Mouse (Mus musculus) heart, adult 11 months (tissue): ENCODE measurements around the gene Dapk2.

Experiments
- DNase-seq: peaks from one replicate; pipeline ENCODE4 v3.0.0; 2022

The Dapk2 gene

GRCm38 (mm10) chr9:66194003-66194402 lies 36.0 kb downstream of the Dapk2 start:
- DNase-seq: no peak

- no peak for DNase-seq
Measured at GRCm38 (mm10) chr9:66196561-66196960, 38.5 kb downstream of the Dapk2 start.

- DNase-seq: no peak
Measured at GRCm38 (mm10) chr9:66198533-66198932, 40.5 kb downstream of the Dapk2 start.

- DNase-seq: no peak
Measured at GRCm38 (mm10) chr9:66199657-66200410, 41.8 kb downstream of the Dapk2 start.

- no peak for DNase-seq
Measured at GRCm38 (mm10) chr9:66200411-66200789, 42.4 kb downstream of the Dapk2 start.

GRCm38 (mm10) chr9:66201665-66202064 lies 43.6 kb downstream of the Dapk2 start:
- no peak for DNase-seq

GRCm38 (mm10) chr9:66202463-66202862 lies 44.4 kb downstream of the Dapk2 start:
- DNase-seq: no peak

GRCm38 (mm10) chr9:66205702-66206101 lies 47.7 kb downstream of the Dapk2 start:
- DNase-seq: peak; percentile 95

- peak; percentile 97 for DNase-seq
Measured at GRCm38 (mm10) chr9:66206825-66207224, 48.8 kb downstream of the Dapk2 start.

- DNase-seq: peak; percentile 93
Measured at GRCm38 (mm10) chr9:66211420-66211819, 53.4 kb downstream of the Dapk2 start.

GRCm38 (mm10) chr9:66212088-66212487 lies 54.1 kb downstream of the Dapk2 start:
- DNase-seq: no peak

GRCm38 (mm10) chr9:66212802-66213201 lies 54.8 kb downstream of the Dapk2 start:
- DNase-seq: no peak

- peak; percentile 98 for DNase-seq
Measured at GRCm38 (mm10) chr9:66213386-66214032, 55.5 kb downstream of the Dapk2 start.

- DNase-seq: no peak
Measured at GRCm38 (mm10) chr9:66215551-66215950, 57.5 kb downstream of the Dapk2 start.

- no peak for DNase-seq
Measured at GRCm38 (mm10) chr9:66217970-66218369, 59.9 kb downstream of the Dapk2 start.

GRCm38 (mm10) chr9:66218917-66219725 lies 61.1 kb downstream of the Dapk2 start:
- peak; percentile 96 for DNase-seq

- DNase-seq: no peak
Measured at GRCm38 (mm10) chr9:66223872-66224271, 65.8 kb downstream of the Dapk2 start.

- no peak for DNase-seq
Measured at GRCm38 (mm10) chr9:66225737-66226485, 67.9 kb downstream of the Dapk2 start.

GRCm38 (mm10) chr9:66228456-66229151 lies 70.6 kb downstream of the Dapk2 start:
- no peak for DNase-seq

- peak; percentile 97 for DNase-seq
Measured at GRCm38 (mm10) chr9:66231820-66232479, 73.9 kb downstream of the Dapk2 start.

- DNase-seq: no peak
Measured at GRCm38 (mm10) chr9:66236615-66237014, 78.6 kb downstream of the Dapk2 start.

GRCm38 (mm10) chr9:66237742-66238141 lies 79.7 kb downstream of the Dapk2 start:
- DNase-seq: no peak
